Mouse (Mus musculus): ENCODE data around the gene Fam217a.
"Not testable (repeated sequence)": the region's sequence is repeated elsewhere in the genome, so short reads cannot be mapped to it uniquely, and the experiment has no call there.

The Fam217a gene

DNA sequence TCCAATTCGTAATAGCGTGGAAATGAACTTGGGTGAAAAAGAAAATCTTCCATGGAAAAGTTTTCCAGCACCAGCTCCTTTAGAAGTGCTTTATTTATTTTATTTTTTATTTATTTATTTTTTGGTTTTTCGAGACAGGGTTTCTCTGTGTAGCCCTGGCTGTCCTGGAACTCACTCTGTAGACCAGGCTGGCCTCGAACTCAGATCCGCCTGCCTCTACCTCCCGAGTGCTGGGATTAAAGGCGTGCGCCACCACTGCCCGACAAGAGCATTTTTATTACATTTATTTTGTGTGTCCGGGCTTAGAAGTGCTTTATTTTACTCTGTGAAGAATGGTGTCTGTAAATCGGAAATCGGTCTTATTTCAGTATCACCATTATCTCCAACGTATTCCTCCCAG lies 49.4 kb downstream of the Fam217a start:
- intact Hi-C loops (cut with DNase I): not testable (repeated sequence)

DNA sequence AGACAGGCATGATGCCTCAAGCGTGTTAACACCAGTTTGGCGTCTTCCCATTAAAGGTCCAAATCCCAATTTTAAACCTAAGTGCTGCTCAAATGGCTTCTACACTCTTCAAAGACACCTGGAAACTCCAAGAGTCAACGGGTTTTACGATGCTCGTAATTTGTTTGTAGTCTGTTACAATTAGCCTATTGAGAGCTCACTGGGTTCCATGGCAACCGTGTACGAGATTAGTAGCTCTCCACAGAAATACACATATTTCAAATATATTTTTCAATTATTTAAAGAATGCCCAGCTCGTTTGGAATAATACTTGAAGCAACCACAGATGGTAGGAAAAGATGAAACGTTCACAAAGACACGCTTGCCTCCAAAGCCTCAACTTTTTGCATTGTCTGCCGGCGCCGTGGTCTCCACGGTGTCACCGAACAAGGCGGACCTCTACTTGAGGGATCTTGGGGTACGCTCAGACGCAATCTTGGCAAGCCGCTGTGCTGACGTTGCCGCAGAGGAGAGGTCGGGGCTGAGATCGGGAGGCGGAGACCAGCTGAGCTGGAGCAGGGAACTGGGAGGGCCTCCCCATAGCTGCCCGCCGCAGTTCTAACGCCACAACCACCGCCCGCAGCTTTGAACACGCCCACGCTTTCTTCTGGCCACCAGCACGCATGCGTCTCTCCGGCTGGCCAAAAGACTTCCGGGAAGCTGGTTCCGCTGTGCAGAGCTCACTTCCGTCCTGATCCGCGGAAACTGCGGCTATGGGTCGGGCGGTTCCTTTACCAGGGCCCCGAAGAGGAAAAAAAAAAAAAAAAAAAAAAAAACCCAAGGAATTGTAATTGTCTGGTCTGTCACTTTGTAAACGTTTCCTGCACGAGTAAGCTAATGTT lies 50.1 kb downstream of the Fam217a start:
- intact Hi-C loops (cut with DNase I): no loop called here

- intact Hi-C loops (cut with DNase I): loop anchor here (2.0 to 10.0 kb wide), 3 partner anchors 72 to 680 kb away; no protein-coding TSS in a partner anchor
Measured at GRCm38 (mm10) chr13:34864420-34865169, 59.5 kb downstream of the Fam217a start.

- intact Hi-C loops (cut with DNase I): loop anchor here (5.0 to 10.0 kb wide), 2 partner anchors 69 to 676 kb away; no protein-coding TSS in a partner anchor
Measured at GRCm38 (mm10) chr13:34861166-34861565, 62.9 kb downstream of the Fam217a start.
